Mouse (Mus musculus) ovary, postnatal 36 days (tissue): Measurements from ENCODE around the gene Rabl6.
"Not testable (repeated sequence)": the region's sequence is repeated elsewhere in the genome, so short reads cannot be mapped to it uniquely, and the experiment has no call there.

Source experiments
- DNase-seq: peaks from one replicate; pipeline ENCODE4 v3.0.0; 2022; ENCODE audit warnings: low spot score, mixed read lengths

The Rabl6 gene

DNA sequence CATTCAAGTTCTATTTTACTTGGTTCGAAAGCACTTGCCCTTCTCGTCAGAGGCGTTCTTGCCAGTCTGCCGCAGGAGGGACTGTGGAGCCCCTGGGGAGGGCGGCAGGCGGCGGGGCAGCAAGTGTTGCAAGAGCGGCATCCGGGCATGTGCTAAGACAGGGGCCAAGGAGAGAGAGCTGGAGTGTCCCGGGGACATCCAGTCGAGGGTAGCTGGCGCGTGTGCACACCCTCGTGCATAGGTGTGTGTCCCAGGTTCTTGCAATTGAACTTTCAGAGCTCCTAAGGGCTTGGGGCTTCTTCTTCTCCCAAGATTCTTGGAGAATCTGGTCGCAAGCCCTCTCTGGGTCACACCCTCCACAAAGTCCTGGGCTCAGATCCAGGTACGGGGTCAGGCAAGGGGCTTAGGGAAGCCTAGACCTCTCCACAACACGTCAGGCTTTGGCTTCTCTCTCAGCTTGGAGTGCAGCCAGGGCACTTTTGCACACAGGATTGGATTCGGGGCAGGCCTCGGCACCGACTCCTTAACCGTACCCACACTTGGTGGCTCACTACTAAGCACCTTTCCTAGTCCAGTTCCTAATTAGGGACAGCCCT, 32.8 kb downstream of the Rabl6 start:
- peak; percentile 58 for DNase-seq

DNA sequence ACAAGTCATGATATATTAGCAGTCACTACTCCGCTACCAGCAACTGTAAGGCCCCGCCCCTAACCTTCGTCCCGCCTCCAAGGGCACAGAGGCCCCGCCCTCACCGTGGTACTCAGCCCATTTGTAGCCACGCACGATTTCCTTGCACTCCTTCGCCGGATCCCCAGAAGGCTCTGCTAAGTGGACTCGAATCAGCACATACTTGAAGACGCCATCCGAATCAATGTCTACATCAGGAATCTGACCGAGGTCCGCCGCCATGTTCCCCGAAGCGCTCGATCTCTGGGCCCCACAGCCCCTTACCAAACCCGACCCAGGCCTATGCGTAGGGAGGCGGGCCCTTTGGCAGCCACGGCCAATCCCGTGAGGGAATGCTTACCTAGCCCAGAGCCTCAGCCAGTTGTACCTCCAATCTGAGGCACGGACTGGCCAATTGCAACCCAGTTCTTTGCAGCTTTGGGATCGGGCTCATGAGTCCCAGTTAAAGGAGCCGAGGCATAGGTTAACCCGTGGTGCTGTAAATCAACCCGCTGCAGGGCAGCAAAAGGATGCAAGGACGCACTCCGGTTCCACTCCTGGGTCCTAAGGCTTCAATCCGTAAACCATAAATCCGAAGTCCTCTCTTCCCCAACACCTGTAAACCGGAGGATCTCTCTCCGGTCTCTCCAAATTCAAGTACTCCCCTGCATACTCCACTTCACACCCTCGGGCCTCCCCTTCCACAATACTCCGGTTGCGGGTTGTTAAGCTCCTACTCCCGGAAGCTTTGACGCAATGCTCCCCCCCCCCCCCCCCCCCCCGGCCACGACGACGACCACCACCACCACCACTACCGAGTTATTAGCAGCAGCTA, 33.5 kb downstream of the Rabl6 start, which contains the start of the genes Mamdc4 and Phpt1:
Gene Mamdc4 (minus strand): TSS at position 267 of the 853 bp plus-strand sequence.
Gene Phpt1 (minus strand): TSS at position 646 of the 853 bp plus-strand sequence.
- peak; percentile 93 for DNase-seq

DNA sequence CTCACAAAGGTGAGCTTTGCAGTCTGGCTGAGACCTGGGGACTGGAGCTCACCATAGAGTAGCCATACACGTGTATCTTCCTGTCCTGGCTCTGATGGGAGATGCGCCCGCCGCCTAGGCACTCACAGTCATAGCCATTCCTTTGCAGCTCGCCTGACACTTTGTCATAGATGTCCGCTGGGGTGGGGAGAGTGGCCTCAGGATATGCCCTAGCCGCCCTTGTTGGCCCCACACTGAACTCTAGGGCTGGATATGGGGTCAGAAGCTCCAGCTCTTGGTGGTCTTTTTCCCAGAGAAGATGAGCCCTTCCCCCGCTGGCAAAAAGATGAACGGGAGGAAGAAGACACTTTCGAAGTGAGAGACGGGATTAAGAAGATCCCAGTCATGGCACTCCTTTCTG, 34.2 kb downstream of the Rabl6 start:
- DNase-seq, result no peak

DNA sequence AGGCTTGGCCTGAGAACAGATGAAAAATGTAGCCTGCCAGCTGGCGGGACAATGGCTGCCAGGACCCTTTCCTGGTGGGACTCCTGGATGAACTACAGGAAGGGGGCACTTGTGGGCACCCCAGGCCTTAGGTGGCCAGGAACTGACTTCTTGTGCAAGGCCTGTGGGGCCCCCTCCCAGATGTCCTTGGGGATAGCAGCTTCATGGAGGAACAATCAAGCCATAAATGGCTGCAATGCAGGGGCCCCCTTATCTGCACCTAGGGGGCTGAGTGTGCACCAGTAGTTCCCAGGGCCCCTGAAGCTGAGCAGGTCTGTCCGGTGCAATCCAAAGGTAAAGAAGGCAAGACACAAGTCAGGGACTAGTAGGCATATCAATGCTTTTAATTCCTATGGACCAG, 35.3 kb downstream of the Rabl6 start:
- DNase-seq, result no peak

GRCm38 (mm10) chr2:25571221-25571620, 37.1 kb downstream of the Rabl6 start:
- no peak for DNase-seq

- no peak for DNase-seq
Observed at GRCm38 (mm10) chr2:25569323-25569722, 39.0 kb downstream of the Rabl6 start.

GRCm38 (mm10) chr2:25568473-25569019, 39.8 kb downstream of the Rabl6 start:
- DNase-seq, result no peak

DNA sequence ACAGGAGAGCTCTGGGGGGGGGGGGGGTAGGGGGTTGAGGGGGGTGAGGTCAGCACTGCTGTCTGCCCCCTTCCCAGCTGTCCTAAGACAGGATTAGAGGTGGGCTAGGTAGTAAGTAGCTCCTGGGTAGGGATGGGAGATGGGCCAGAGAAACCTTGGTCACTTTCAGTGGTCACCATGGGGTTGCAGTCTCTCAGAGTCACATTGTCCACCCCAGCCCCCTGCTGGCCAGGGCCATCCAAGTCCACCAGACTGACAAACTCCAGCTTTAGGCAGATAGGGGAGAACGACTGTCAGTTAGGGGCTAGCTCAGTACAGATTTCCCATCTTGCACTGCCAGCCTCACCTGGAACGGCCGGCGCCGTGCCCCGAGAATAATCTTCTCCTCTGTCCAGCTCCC, 41.8 kb downstream of the Rabl6 start:
- DNase-seq, result no peak

DNA sequence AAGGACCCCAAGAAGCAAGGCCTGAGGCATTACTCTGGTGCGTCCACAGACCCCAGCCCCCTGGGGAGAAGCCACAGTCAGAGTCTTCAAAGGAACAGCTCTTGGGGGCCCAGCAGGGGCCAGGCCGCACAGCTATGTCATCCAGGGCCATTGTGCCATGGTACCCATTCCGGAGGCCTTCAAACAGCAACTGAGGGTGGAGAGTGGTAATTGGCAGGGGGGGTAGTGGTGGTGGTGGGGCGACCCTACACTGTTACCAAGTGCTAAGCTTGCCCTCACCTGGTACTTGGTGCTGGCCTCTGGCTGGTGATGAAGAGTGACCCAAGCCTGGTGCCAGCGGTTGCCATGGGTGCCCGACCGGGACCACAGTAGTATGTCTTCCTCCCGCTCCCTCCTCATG, 42.6 kb downstream of the Rabl6 start:
- DNase-seq, result no peak

- DNase-seq, result no peak
Observed at GRCm38 (mm10) chr2:25561946-25562345, 46.4 kb downstream of the Rabl6 start.

DNA sequence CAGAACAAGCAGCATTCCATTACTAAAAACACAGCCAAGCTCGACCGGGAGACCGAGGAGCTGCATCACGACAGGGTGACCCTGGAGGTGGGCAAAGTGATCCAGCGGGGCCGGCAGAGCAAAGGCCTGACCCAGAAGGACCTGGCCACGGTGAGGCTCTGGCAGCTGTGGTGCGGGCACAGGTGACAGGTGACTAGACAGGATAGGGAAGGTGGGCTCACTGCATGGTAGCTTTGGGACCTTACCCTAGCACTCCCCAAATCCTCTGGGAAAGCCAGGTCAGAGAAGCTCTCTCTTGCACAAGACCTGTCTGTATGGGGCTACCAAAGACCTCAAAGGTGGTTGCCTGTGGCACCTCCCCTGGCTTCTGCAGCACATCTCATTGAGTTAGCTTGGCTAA, 47.8 kb downstream of the Rabl6 start:
- no peak for DNase-seq

DNA sequence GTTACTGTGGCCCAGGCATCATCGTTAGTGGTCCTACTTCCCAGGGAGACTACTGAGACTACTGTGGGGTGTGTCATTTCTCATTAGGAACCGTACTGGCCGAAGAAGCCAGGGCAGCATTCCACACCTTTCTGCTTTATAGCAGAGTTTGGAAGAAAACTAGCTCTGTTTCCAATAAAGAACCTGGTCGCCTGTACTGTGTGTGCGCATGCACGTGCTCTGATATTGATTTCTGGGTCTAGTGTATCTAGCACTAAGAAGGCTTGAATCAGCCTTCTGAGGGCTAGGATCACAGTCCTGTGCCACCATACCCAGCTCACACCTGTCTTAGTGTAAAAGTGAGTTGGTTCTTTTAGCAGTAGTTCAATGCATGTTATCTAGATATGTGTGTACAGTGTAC, 49.5 kb downstream of the Rabl6 start:
- no peak for DNase-seq

- no peak for DNase-seq
Observed at GRCm38 (mm10) chr2:25557964-25558360, 50.4 kb downstream of the Rabl6 start.

- peak; percentile 95 for DNase-seq
Observed at GRCm38 (mm10) chr2:25557221-25557963, 50.9 kb downstream of the Rabl6 start, which contains the start of gene Edf1. Gene Edf1, plus strand, starts transcription at chr2:25557847.

DNA sequence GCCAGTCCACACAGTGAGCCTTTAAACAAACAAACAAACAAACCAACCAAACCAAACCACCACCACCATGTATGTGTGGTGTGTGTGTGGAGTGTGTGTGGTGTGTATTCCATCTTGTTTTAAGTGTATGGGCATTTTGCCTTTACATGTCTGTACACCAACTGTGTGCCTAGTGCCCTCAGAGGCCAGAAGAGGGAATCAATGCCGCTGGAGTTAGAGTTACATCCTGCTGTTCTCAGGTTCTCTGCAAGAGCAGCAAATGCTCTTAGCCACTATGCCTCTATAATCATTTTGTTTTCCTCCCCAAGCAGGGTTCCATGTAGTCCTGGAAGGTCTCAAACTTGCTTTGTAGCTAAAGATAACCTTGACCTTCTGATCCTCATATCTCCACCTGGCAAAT, 52.0 kb downstream of the Rabl6 start:
- DNase-seq, result no peak

- not testable (repeated sequence) for DNase-seq
Observed at GRCm38 (mm10) chr2:25555479-25555878, 52.8 kb downstream of the Rabl6 start.

DNA sequence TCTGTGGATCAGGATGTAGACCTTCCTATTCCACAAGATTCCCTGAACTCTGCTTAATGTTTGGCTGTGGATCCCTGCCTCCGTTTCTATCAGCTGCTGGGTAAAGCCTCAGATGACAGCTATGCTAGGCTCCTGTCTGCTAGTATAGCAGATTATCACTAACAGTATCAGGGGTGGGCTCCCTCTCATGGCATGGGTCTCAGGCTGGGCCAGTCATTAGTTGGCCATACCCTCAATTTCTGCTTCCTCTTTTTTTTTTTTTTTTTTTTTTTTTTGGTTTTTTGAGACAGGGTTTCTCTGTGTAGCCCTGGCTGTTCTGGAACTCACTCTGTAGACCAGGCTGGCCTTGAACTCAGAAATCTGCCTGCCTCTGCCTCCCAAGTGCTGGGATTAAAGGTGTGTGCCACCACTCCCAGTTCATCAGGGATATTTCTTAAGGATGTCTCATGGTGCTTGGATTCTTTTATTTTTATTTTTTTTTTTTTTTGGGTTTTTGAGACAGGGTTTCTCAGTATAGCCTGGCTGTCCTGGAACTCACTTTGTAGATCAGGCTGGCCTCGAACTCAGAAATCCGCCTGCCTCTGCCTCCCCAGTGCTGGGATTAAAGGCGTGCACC, 55.0 kb downstream of the Rabl6 start:
- DNase-seq, result not testable (repeated sequence)

DNA sequence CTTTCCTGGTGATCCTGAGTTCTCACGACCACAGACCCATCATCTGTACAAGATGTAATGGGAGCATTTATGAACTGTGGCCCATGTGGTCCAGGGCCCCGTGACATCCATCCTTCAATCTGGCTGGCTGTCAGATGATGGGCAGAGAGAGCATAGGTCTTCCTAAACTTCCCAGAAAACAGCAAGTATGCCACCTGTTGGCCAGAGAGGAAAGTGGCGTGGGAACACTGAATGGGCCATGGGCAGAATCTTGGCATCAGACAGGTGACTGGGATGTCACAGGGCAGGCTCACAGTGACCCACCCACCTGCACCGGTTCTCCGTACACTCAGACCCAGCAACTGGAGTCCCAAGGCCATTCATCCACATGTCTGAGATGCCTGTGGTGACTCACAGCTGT, 57.1 kb downstream of the Rabl6 start:
- DNase-seq, result no peak

DNA sequence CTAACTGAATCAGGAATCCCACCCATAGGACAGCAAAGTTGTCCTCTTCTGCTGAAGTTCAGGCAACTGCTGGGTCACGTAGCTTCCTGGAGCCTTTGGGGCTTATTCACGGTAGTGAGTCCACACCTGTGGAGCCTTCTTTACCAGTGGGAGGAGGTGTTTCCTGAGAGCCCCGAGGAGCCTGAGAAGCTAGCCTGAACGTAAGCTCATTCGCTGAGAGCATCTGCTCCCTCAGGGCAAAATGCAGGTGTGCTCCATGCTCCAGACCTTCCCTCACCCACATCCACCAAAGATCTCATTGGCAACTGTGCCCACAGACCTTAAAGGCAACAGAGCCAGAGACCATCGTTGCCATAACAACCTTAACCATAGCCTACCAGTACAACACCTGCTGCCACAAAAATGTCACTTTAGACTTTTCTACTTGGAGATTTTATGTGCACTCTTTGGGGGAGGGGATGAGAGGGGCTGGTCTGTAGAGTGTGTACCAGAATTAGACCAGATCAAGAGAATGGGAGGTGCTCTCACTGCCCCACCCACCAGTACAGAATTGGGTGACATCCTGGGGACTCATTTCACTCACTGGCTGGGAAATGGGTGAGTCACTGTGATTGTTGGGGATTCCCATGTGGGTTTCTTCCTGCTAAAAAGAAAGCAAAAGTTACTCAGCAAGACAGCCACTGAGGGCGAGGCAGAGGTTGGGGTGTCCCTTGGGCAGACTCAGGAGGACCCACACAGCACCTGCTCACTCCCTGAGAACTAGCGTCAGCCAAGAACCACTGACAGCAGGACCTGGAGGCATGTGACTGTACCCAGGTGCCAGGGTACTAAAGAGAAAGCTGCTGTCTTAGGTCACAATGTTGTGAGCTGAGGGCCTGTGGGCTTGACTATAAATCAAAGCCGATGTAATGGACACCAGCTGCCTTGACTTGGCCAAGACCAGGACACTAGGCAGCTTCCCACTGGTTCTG, 59.0 kb downstream of the Rabl6 start:
- DNase-seq, result no peak

DNA sequence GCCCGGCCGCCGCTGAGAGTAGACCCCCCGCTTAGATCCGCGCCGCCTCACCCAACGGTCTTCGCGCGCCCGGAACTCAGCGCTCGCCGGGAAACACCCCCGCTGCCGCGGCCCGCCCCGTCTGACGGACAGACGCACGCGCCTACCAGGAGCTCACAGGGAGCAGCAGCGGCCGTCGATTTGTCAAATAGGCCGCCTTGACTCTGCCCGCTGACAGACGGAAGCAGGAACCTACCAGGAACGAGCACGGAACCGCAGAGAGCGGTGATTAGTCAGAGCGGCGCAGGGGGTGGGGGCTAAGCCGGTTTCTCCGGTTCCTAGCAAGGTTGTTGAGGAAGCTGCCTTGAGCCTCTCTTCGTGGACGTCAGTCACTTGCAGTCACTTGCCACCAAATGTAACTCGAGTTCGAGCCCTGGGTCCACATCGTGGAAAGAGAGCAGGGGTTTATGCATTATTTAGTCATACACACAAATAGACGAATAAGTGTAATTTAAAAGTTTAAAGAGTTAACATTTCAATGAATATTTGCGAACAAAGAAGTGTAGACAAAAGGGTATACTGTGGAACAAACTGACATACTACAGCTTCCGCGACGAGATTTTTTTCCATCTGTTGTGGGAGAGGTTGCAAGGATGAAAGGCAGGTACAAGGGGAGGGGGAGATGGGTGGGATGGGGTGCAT, 61.4 kb downstream of the Rabl6 start, which contains the start of gene Traf2:
Gene Traf2 (minus strand): TSS at position 130 of the 681 bp plus-strand sequence.
- DNase-seq, result peak; percentile 98
